Mouse (Mus musculus): ENCODE data around the gene Thbs2.

The Thbs2 gene

GRCm38 (mm10) chr17:14677198-14677597 lies 16.8 kb downstream of the Thbs2 start:
- Histone ChIP-seq H3K36me3 (ENCODE audit: control insufficient read depth, insufficient read depth, low read length, poor library complexity, severe bottlenecking) (no peaks in the 10 kb centered on the region), H3K27me3 (ENCODE audit: control insufficient read depth, insufficient read depth, low read length, poor library complexity, severe bottlenecking) (no peaks in the 10 kb centered on the region)
- no peak for DNase-seq (ENCODE audit: low read depth, low spot score)

GRCm38 (mm10) chr17:14675517-14675916 lies 18.5 kb downstream of the Thbs2 start:
- no peaks in the 10 kb centered on the region for H3K27me3 ChIP-seq (ENCODE audit: control insufficient read depth, insufficient read depth, low read length, poor library complexity, severe bottlenecking)
- no peaks in the 10 kb centered on the region for H3K36me3 ChIP-seq (ENCODE audit: control insufficient read depth, insufficient read depth, low read length, poor library complexity, severe bottlenecking)
- no peak for DNase-seq (ENCODE audit: low read depth, low spot score)

GRCm38 (mm10) chr17:14672402-14672801 lies 21.6 kb downstream of the Thbs2 start:
- no peaks in the 10 kb centered on the region for H3K27me3 ChIP-seq (ENCODE audit: control insufficient read depth, insufficient read depth, low read length, poor library complexity, severe bottlenecking)
- no peaks in the 10 kb centered on the region for H3K36me3 ChIP-seq (ENCODE audit: control insufficient read depth, insufficient read depth, low read length, poor library complexity, severe bottlenecking)
- DNase-seq (ENCODE audit: low read depth, low spot score) = no peak

GRCm38 (mm10) chr17:14667225-14667624 lies 26.8 kb downstream of the Thbs2 start:
- DNase-seq (ENCODE audit: low read depth, low spot score) = no peak
- H3K27me3 ChIP-seq (ENCODE audit: control insufficient read depth, insufficient read depth, low read length, poor library complexity, severe bottlenecking) = no peaks in the 10 kb centered on the region
- no peaks in the 10 kb centered on the region for H3K36me3 ChIP-seq (ENCODE audit: control insufficient read depth, insufficient read depth, low read length, poor library complexity, severe bottlenecking)

GRCm38 (mm10) chr17:14666451-14666850 lies 27.6 kb downstream of the Thbs2 start:
- Histone ChIP-seq H3K36me3 (ENCODE audit: control insufficient read depth, insufficient read depth, low read length, poor library complexity, severe bottlenecking) (no peaks in the 10 kb centered on the region), H3K27me3 (ENCODE audit: control insufficient read depth, insufficient read depth, low read length, poor library complexity, severe bottlenecking) (no peaks in the 10 kb centered on the region)
- DNase-seq (ENCODE audit: low read depth, low spot score) = no peak

GRCm38 (mm10) chr17:14663366-14663765 lies 30.7 kb downstream of the Thbs2 start:
- DNase-seq (ENCODE audit: low read depth, low spot score) = no peak
- H3K27me3 ChIP-seq (ENCODE audit: control insufficient read depth, insufficient read depth, low read length, poor library complexity, severe bottlenecking) = no peaks in the 10 kb centered on the region
- H3K36me3 ChIP-seq (ENCODE audit: control insufficient read depth, insufficient read depth, low read length, poor library complexity, severe bottlenecking) = no peaks in the 10 kb centered on the region

GRCm38 (mm10) chr17:14662409-14662808 lies 31.6 kb downstream of the Thbs2 start:
- Histone ChIP-seq H3K36me3 (ENCODE audit: control insufficient read depth, insufficient read depth, low read length, poor library complexity, severe bottlenecking) (no peaks in the 10 kb centered on the region), H3K27me3 (ENCODE audit: control insufficient read depth, insufficient read depth, low read length, poor library complexity, severe bottlenecking) (no peaks in the 10 kb centered on the region)
- DNase-seq (ENCODE audit: low read depth, low spot score) = no peak

- H3K36me3 ChIP-seq (ENCODE audit: control insufficient read depth, insufficient read depth, low read length, poor library complexity, severe bottlenecking) = no peaks in the 10 kb centered on the region
- no peaks in the 10 kb centered on the region for H3K27me3 ChIP-seq (ENCODE audit: control insufficient read depth, insufficient read depth, low read length, poor library complexity, severe bottlenecking)
- no peak for DNase-seq (ENCODE audit: low read depth, low spot score)
Observed at GRCm38 (mm10) chr17:14659746-14660145, 34.3 kb downstream of the Thbs2 start.

- H3K27me3 ChIP-seq (ENCODE audit: control insufficient read depth, insufficient read depth, low read length, poor library complexity, severe bottlenecking) = no peaks in the 10 kb centered on the region
- H3K36me3 ChIP-seq (ENCODE audit: control insufficient read depth, insufficient read depth, low read length, poor library complexity, severe bottlenecking) = no peaks in the 10 kb centered on the region
- DNase-seq (ENCODE audit: low read depth, low spot score) = no peak
Observed at GRCm38 (mm10) chr17:14658123-14658522, 35.9 kb downstream of the Thbs2 start.

- Histone ChIP-seq H3K36me3 (ENCODE audit: control insufficient read depth, insufficient read depth, low read length, poor library complexity, severe bottlenecking) (no peaks in the 10 kb centered on the region), H3K27me3 (ENCODE audit: control insufficient read depth, insufficient read depth, low read length, poor library complexity, severe bottlenecking) (no peaks in the 10 kb centered on the region)
- no peak for DNase-seq (ENCODE audit: low read depth, low spot score)
Observed at GRCm38 (mm10) chr17:14657123-14657522, 36.9 kb downstream of the Thbs2 start.

- no peaks in the 10 kb centered on the region for H3K36me3 ChIP-seq (ENCODE audit: control insufficient read depth, insufficient read depth, low read length, poor library complexity, severe bottlenecking)
- DNase-seq (ENCODE audit: low read depth, low spot score) = no peak
- no peaks in the 10 kb centered on the region for H3K27me3 ChIP-seq (ENCODE audit: control insufficient read depth, insufficient read depth, low read length, poor library complexity, severe bottlenecking)
Observed at GRCm38 (mm10) chr17:14654981-14655380, 39.1 kb downstream of the Thbs2 start.

- H3K36me3 ChIP-seq (ENCODE audit: control insufficient read depth, insufficient read depth, low read length, poor library complexity, severe bottlenecking) = no peaks in the 10 kb centered on the region
- H3K27me3 ChIP-seq (ENCODE audit: control insufficient read depth, insufficient read depth, low read length, poor library complexity, severe bottlenecking) = no peaks in the 10 kb centered on the region
- DNase-seq (ENCODE audit: low read depth, low spot score) = no peak
Observed at GRCm38 (mm10) chr17:14652013-14652412, 42.0 kb downstream of the Thbs2 start.

GRCm38 (mm10) chr17:14647996-14648640 lies 45.9 kb downstream of the Thbs2 start:
- DNase-seq (ENCODE audit: low read depth, low spot score) = no peak
- Histone ChIP-seq H3K27me3 (ENCODE audit: control insufficient read depth, insufficient read depth, low read length, poor library complexity, severe bottlenecking) (no peaks in the 10 kb centered on the region), H3K36me3 (ENCODE audit: control insufficient read depth, insufficient read depth, low read length, poor library complexity, severe bottlenecking) (no peaks in the 10 kb centered on the region)

- no peaks in the 10 kb centered on the region for H3K36me3 ChIP-seq (ENCODE audit: control insufficient read depth, insufficient read depth, low read length, poor library complexity, severe bottlenecking)
- no peaks in the 10 kb centered on the region for H3K27me3 ChIP-seq (ENCODE audit: control insufficient read depth, insufficient read depth, low read length, poor library complexity, severe bottlenecking)
- no peak for DNase-seq (ENCODE audit: low read depth, low spot score)
Observed at GRCm38 (mm10) chr17:14643996-14644395, 50.0 kb downstream of the Thbs2 start.

GRCm38 (mm10) chr17:14640351-14641115 lies 53.5 kb downstream of the Thbs2 start:
- H3K36me3 ChIP-seq (ENCODE audit: control insufficient read depth, insufficient read depth, low read length, poor library complexity, severe bottlenecking) = no peaks in the 10 kb centered on the region
- no peak for DNase-seq (ENCODE audit: low read depth, low spot score)
- no peaks in the 10 kb centered on the region for H3K27me3 ChIP-seq (ENCODE audit: control insufficient read depth, insufficient read depth, low read length, poor library complexity, severe bottlenecking)

All from splenic B cell, adult 2 months (primary cell).